Comparison of ENCODE assay signal across 21 mouse cellular contexts in the genomic region with DNA sequence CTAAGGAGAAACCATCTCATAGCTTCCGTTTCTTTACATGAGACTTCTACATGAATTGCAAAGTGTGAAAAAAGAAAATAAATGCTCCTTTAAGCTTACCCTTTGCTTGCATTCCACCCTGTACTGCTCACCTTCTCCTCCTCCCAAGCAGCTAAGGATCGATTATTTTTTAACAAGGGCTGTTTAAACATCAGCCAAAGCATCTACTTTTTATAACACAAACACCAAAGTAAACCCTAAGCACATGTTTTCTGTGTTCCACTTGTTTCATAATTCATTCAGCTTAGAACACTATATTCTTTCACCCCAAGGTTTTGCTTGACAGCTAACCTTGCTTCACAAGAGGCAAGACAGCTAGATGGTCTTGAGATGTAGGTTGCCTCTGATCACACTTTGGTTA.
"Had no signal": no experiment of that assay in that cellular context is flagged by ENCODE, and none has a peak within 500 bp of the region (broad histone marks: within the 10 kb centered on the region; RNA-seq: fewer than 3 reads in every experiment).

No protein-coding gene starts in this region.

- H3K9me3 ChIP-seq: forebrain, embryonic 15.5 days; heart, embryonic 10.5 days; heart, embryonic 12.5 days; hindbrain, embryonic 13.5 days; hindbrain, embryonic 15.5 days; limb, embryonic 13.5 days; limb, embryonic 15.5 days had no signal

- DNase-seq: forebrain, postnatal 0 days; gastrocnemius, postnatal 14 days; gastrocnemius, postnatal 36 days; heart, adult 18-20 months; heart, postnatal 10 days; heart, postnatal 36 days; layer of hippocampus, adult 9-11 months; layer of hippocampus, postnatal 36 days; left cerebral cortex, postnatal 4 days; lung, adult 18-20 months had no signal

- H3K27ac ChIP-seq: forebrain, embryonic 15.5 days; heart, embryonic 10.5 days; hindbrain, embryonic 13.5 days; hindbrain, embryonic 15.5 days; hindbrain, postnatal 0 days; limb, embryonic 13.5 days; limb, embryonic 15.5 days; liver, embryonic 14.5 days had no signal

- H3K27me3 ChIP-seq: forebrain, embryonic 15.5 days; heart, embryonic 12.5 days; hindbrain, embryonic 13.5 days; hindbrain, embryonic 15.5 days; limb, embryonic 13.5 days; limb, embryonic 15.5 days had no signal

- H3K36me3 ChIP-seq: forebrain, embryonic 15.5 days; heart, embryonic 10.5 days; heart, embryonic 12.5 days; hindbrain, embryonic 13.5 days; hindbrain, embryonic 15.5 days; limb, embryonic 13.5 days; limb, embryonic 15.5 days had no signal

- H3K4me1 ChIP-seq: forebrain, embryonic 15.5 days; heart, embryonic 10.5 days; heart, embryonic 12.5 days; hindbrain, embryonic 13.5 days; hindbrain, embryonic 15.5 days; limb, embryonic 13.5 days; limb, embryonic 15.5 days had no signal

- H3K4me2 ChIP-seq: forebrain, embryonic 15.5 days; heart, embryonic 12.5 days; hindbrain, embryonic 13.5 days; hindbrain, embryonic 15.5 days; limb, embryonic 13.5 days; limb, embryonic 15.5 days; liver, embryonic 11.5 days had no signal

- H3K4me3 ChIP-seq: forebrain, embryonic 15.5 days; heart, embryonic 10.5 days; heart, embryonic 12.5 days; hindbrain, embryonic 13.5 days; hindbrain, embryonic 15.5 days; limb, embryonic 13.5 days; limb, embryonic 15.5 days had no signal

- H3K9ac ChIP-seq: forebrain, embryonic 15.5 days; forebrain, postnatal 0 days; heart, embryonic 12.5 days; hindbrain, embryonic 13.5 days; hindbrain, embryonic 15.5 days; limb, embryonic 13.5 days; limb, embryonic 15.5 days; liver, embryonic 14.5 days had no signal

- ATAC-seq: forebrain, embryonic 15.5 days; forebrain, postnatal 0 days; hindbrain, postnatal 0 days; intestine, embryonic 16.5 days had no signal
